Mouse (Mus musculus) liver, embryonic 14.5 days (tissue): ENCODE data around the gene Tet1.

Experiments used
- CTCF ChIP-seq: IDR thresholded peaks from 2 replicates; pipeline ENCODE4 v1.5.1; 2016; ENCODE audit warnings: antibody characterized with exemption, low read depth, control low read depth
- EP300 ChIP-seq: IDR thresholded peaks from 2 replicates; pipeline ENCODE4 v1.6.1; 2016; ENCODE audit warnings: antibody characterized with exemption, low read depth

DNA sequence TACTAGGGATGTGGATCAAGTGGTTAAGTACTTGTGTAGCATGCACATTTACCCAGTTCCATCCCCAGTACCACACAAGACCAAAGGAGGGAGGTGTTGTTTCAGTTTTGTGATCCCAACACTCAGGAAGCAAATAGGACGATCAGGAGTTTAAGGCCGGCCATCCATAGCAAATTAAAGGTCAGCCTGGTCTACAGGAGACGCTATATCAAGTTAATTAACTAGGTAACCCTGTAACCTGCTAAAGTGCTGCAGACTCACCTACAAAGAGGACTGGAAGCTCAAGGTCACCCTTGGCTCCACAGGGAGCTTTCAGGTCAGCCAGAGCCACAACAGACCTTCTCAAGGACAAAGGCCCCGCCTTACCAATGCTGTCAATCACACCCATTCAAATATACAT, 12.0 kb downstream of the Tet1 start:
- TF ChIP-seq CTCF, result no peak
- TF ChIP-seq EP300, result no peak
